Mouse (Mus musculus): ENCODE measurements around the gene Pla2g4b.

DNA sequence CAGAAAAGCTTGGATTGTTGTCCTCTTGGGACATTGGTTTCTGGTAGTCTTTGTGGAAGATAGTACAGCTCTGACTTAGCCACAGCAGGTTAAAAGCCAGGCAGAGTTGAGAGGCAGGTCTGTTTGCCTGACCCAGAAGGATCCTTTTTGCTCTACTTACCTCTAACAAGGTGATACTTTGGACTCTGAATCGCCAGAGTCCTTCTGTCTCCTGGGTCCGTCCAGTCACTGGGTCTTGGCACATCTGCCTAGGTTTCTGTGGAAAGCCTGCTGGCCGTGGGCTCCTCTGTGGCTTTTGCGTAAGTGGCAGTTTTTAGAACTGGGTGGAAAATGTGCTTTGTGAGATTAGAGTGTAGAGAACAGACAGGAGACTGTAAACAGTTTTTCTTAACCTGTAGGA is 44.3 kb upstream of the Pla2g4b start:
- TF ChIP-seq POLR2A (IDR thresholded peaks at IDR 0.05; ENCODE audit: insufficient read depth, low read length) (no peak), CTCF (IDR thresholded peaks at IDR 0.05; ENCODE audit: low read depth, low read length) (no peak), EP300 (IDR thresholded peaks at IDR 0.05; ENCODE audit: insufficient read depth, low read depth, low read length) (no peak)
